In the genomic region with DNA sequence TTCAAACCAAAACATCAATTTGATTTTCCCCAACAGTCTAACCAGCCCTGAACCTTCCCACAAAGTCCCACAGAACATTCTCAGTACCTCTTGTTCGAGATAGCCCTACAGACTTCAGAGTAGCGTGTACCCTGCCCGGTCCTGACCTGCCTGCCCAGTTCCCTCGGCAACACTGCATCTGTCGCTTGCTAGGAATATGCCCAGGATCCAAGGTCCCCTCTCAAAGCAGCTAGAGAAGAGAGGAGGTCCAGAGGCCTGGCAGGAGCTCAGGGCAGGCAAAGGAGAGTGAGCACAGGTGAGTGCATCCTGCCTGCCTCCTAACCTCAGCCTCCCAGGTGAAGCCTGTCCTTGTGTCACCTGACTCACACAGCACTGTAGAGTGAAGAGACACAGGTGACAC, we compare ENCODE assay signal across 19 mouse cellular contexts. TPM values are rescaled to one million over a fixed set of nuclear protein-coding genes. Genes with fewer than 3 reads are reported as not detected.
A peak's percentile ranks its signal among the peaks of the same experiment; 100 is the strongest.
DNase-seq lines count a peak whose midpoint lies in the region; ATAC-seq lines count a peak whose summit lies in the region.
"Had no signal": no experiment of that assay in that cellular context is flagged by ENCODE, and none has a peak within 500 bp of the region (broad histone marks: within the 10 kb centered on the region; RNA-seq: fewer than 3 reads in every experiment).

No protein-coding gene starts in this region.

- H3K27me3 ChIP-seq in heart, embryonic 10.5 days (ENCODE audit: insufficient read depth, poor library complexity, severe bottlenecking) = no peaks in the 10 kb centered on the region
- no peaks in the 10 kb centered on the region for H3K27me3 ChIP-seq in embryonic facial prominence, embryonic 15.5 days
- H3K27me3 ChIP-seq in limb, embryonic 10.5 days (ENCODE audit: low read depth, poor library complexity, severe bottlenecking) = no peaks in the 10 kb centered on the region
- H3K27me3 ChIP-seq: forebrain, embryonic 12.5 days; heart, embryonic 12.5 days; hindbrain, embryonic 15.5 days had no signal

- no peak overlapping the region for H3K4me2 ChIP-seq in embryonic facial prominence, embryonic 15.5 days (replicated peaks)
- H3K4me2 ChIP-seq: forebrain, embryonic 12.5 days; heart, embryonic 12.5 days; hindbrain, embryonic 15.5 days had no signal

- H3K27ac ChIP-seq in heart, embryonic 10.5 days = no peak overlapping the region
- H3K27ac ChIP-seq in embryonic facial prominence, embryonic 15.5 days (replicated peaks) = no peak overlapping the region
- 0 out of 2 replicates have a peak overlapping the region, but pooled peaks have one; percentile 33 for H3K27ac ChIP-seq in limb, embryonic 10.5 days
- H3K27ac ChIP-seq: forebrain, embryonic 12.5 days; heart, adult 2 months; hindbrain, embryonic 15.5 days had no signal

- intact Hi-C loops in heart, postnatal 14 days (cut with DNase I) = no loop called here

- no peak overlapping the region for H3K9ac ChIP-seq in embryonic facial prominence, embryonic 15.5 days
- H3K9ac ChIP-seq: forebrain, embryonic 12.5 days; heart, embryonic 12.5 days; hindbrain, embryonic 15.5 days had no signal

- DNase-seq in heart, embryonic 10.5 days (ENCODE audit: low spot score) = peak; percentile 61
- DNase-seq in heart, postnatal 14 days = no peak
- peak; percentile 48 for DNase-seq in kidney, adult 9 months
- no peak for DNase-seq in kidney, postnatal 4 days
- peak; percentile 27 for DNase-seq in limb, embryonic 10.5 days (ENCODE audit: low spot score)
- no peak for DNase-seq in embryo, embryonic 10.5 days (ENCODE audit: low spot score)
- DNase-seq: adrenal gland, postnatal 14 days; cerebellum, adult 11-12 months; cerebellum, adult 9-10 months; cerebellum, postnatal 25 days; gastrocnemius, postnatal 14 days; heart, adult 2 months; heart, postnatal 36 days had no signal

- WGBS in heart, embryonic 10.5 days = 87% methylated on average over 5 of the region's 5 CpGs
- WGBS in embryonic facial prominence, embryonic 15.5 days = 88% methylated on average over 5 of the region's 5 CpGs
- 94% methylated on average over 5 of the region's 5 CpGs for WGBS in limb, embryonic 10.5 days

- H3K4me3 ChIP-seq in heart, embryonic 10.5 days = no peak overlapping the region
- no peak overlapping the region for H3K4me3 ChIP-seq in embryonic facial prominence, embryonic 15.5 days (replicated peaks)
- no peak overlapping the region for H3K4me3 ChIP-seq in limb, embryonic 10.5 days
- H3K4me3 ChIP-seq: forebrain, embryonic 12.5 days; heart, adult 2 months; heart, embryonic 12.5 days; hindbrain, embryonic 15.5 days had no signal

- 0 out of 2 replicates have a peak, but pooled peaks have one; percentile 27 for ATAC-seq in embryonic facial prominence, embryonic 15.5 days (ENCODE audit: insufficient number of reproducible peaks, low FRiP score, low TSS enrichment, low read depth)
- ATAC-seq: activated CD4-positive, CD25-positive, alpha-beta regulatory T cell, adult 4 months; forebrain, embryonic 16.5 days had no signal

- H3K4me1 ChIP-seq in heart, embryonic 10.5 days = 0 out of 2 replicates have a peak, but pooled peaks cover 2% of the 10 kb centered on the region
- no peaks in the 10 kb centered on the region for H3K4me1 ChIP-seq in embryonic facial prominence, embryonic 15.5 days
- peaks cover 23% of the 10 kb centered on the region for H3K4me1 ChIP-seq in limb, embryonic 10.5 days
- H3K4me1 ChIP-seq: forebrain, embryonic 12.5 days; heart, embryonic 12.5 days; hindbrain, embryonic 15.5 days had no signal

- H3K9me3 ChIP-seq in heart, embryonic 10.5 days = no peaks in the 10 kb centered on the region
- no peaks in the 10 kb centered on the region for H3K9me3 ChIP-seq in embryonic facial prominence, embryonic 15.5 days (replicated peaks)
- H3K9me3 ChIP-seq in limb, embryonic 10.5 days (replicated peaks) = no peaks in the 10 kb centered on the region
- H3K9me3 ChIP-seq: forebrain, embryonic 12.5 days; heart, embryonic 12.5 days; hindbrain, embryonic 15.5 days had no signal

- peaks cover 27% of the 10 kb centered on the region for H3K36me3 ChIP-seq in heart, embryonic 10.5 days
- peaks cover 32% of the 10 kb centered on the region for H3K36me3 ChIP-seq in embryonic facial prominence, embryonic 15.5 days
- H3K36me3 ChIP-seq in limb, embryonic 10.5 days = peaks cover 25% of the 10 kb centered on the region

RNA-seq across cellular contexts. Expression of a gene that starts 47.3 kb away (rescaled TPM):
- polyA plus RNA-seq in heart, embryonic 10.5 days (2016; fragmentation: Nextera tagmentation; extraction: Ambion mirVana) = 35.5 and 38.6 TPM in 2 replicates
- 10 to 100 TPM; 22.1 to 22.6 TPM for total RNA-seq in heart, postnatal 14 days (2021)
- 35.8 and 36.7 TPM in 2 replicates for polyA plus RNA-seq in embryonic facial prominence, embryonic 15.5 days (2015; fragmentation: Nextera tagmentation; extraction: Ambion mirVana)
- 38.9 and 47.4 TPM in 2 replicates for polyA plus RNA-seq in limb, embryonic 10.5 days (2016; fragmentation: Nextera tagmentation; extraction: Ambion mirVana)

Comparison
In these comparisons a context has a peak if more than half of its experiments do, and no peak if none do; other contexts are left out.
1. DNase-seq: peak in heart, embryonic 10.5 days (single experiment), kidney, adult 9 months (single experiment) and limb, embryonic 10.5 days (single experiment); none in heart, postnatal 14 days (0 of 2), kidney, postnatal 4 days (0 of 2) and embryo, embryonic 10.5 days (single experiment).